Mouse (Mus musculus) lung, embryonic 15.5 days (tissue): ENCODE data around the gene Prr32. TPM values are rescaled to one million over a fixed set of nuclear protein-coding genes. Genes with fewer than 3 reads are reported as not detected.

Source experiments
- ATAC-seq: fragments of 200-750 bp; cut with Nextera tagmentation; 2 replicates; pipeline ENCODE4 v1.8.0; 2017; ENCODE audit warnings: moderate number of reproducible peaks, borderline replicate concordance; ENCODE audit not compliant: low FRiP score, low TSS enrichment; ENCODE audit errors: extremely low read depth
- H3K27ac ChIP-seq: fragments of 300-500 bp; sonication (generic); 2 replicates; pipeline ENCODE4 v1.5.1; 2015; ENCODE audit warnings: moderate library complexity, mild to moderate bottlenecking, inconsistent platforms
- H3K27me3 ChIP-seq: fragments of 300-500 bp; sonication (generic); 2 replicates; pipeline ENCODE4 v1.6.1; 2015; ENCODE audit warnings: inconsistent platforms
- H3K36me3 ChIP-seq: fragments of 300-500 bp; sonication (generic); 2 replicates; pipeline ENCODE4 v1.6.1; 2015; ENCODE audit warnings: inconsistent platforms
- H3K4me1 ChIP-seq: fragments of 300-500 bp; sonication (generic); 2 replicates; pipeline ENCODE4 v1.6.1; 2015; ENCODE audit warnings: inconsistent platforms
- H3K4me2 ChIP-seq: fragments of 300-500 bp; sonication (generic); 2 replicates; pipeline ENCODE4 v1.6.1; 2015; ENCODE audit warnings: inconsistent platforms, mild to moderate bottlenecking, moderate library complexity
- H3K4me3 ChIP-seq: fragments of 300-500 bp; sonication (generic); 2 replicates; pipeline ENCODE4 v1.5.1; 2015; ENCODE audit warnings: mild to moderate bottlenecking, inconsistent platforms
- H3K9ac ChIP-seq: fragments of 300-500 bp; sonication (generic); 2 replicates; pipeline ENCODE4 v1.6.1; 2015; ENCODE audit warnings: inconsistent platforms
- H3K9me3 ChIP-seq: fragments of 300-500 bp; sonication (generic); 2 replicates; pipeline ENCODE4 v1.6.1; 2016; ENCODE audit warnings: inconsistent platforms
- WGBS: fragments of 180-500 bp; shearing (Covaris S2); methylation state at CpG from one replicate; pipeline ENCODE4 v1.1.7; 2015; 5-methylcytosine and 5-hydroxymethylcytosine counted together
- polyA plus RNA-seq: library from polyadenylated mRNA; unstranded; fragments of >200 nt; fragmentation: Nextera tagmentation; extraction: Ambion mirVana; gene quantifications from 2 replicates; pipeline ENCODE4 v1.2.1, GENCODE M21; 2015

The Prr32 gene
- 0.31 TPM in 1 of 2 replicates, not detected in the other for polyA plus RNA-seq

DNA sequence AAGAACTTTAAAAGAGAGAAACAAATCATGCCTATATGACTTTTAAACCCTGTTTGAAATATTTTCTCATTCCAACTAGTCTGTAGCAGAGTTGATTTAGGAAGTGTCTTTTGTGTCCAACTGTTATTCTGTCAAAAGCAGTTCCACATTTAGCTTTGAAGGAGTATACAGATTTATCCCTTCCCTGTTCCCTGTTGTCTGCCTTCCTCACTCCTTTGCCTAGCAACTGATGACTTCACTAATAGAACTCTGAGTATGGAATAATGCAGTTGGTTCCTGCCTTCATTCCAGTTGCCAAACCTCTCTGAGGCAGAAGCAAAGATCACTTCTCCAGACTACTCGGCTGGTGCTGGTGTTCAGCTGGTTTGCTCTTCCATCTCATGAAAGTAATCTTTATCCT is at the start of gene Prr32:
Gene Prr32 (plus strand): TSS at position 301 of the 400 bp plus-strand sequence.
- Histone ChIP-seq H3K27me3 (no peaks in the 10 kb centered on the region), H3K4me3 (no peak within 1 kb of the TSS), H3K27ac (no peak within 1 kb of the TSS), H3K4me1 (no peaks in the 10 kb centered on the region), H3K9ac (no peak within 1 kb of the TSS), H3K4me2 (no peak within 1 kb of the TSS), H3K36me3 (no peaks in the 10 kb centered on the region), H3K9me3 (no peaks in the 10 kb centered on the region)
- 75% methylated on average over 1 of the region's 1 CpGs for WGBS
- ATAC-seq = no peak
